Mouse (Mus musculus) lung, adult 2 months (tissue): ENCODE data around the gene Atp1b3.

Source experiments
- CTCF ChIP-seq: fragments of 200-500 bp; IDR thresholded peaks from 2 replicates; pipeline ENCODE4 v1.5.1; 2011; ENCODE audit warnings: mild to moderate bottlenecking, low read length, control low read depth; ENCODE audit not compliant: insufficient read depth
- POLR2A ChIP-seq: fragments of 200-500 bp; IDR thresholded peaks from 2 replicates; pipeline ENCODE4 v1.6.1; 2011; ENCODE audit warnings: low read depth, mild to moderate bottlenecking, control low read depth, low read length, borderline replicate concordance; ENCODE audit errors: extremely low read depth

- TF ChIP-seq CTCF (no peak), POLR2A (no peak)
Observed at GRCm38 (mm10) chr9:96331146-96331545, 33.1 kb downstream of the Atp1b3 start.
